Mouse (Mus musculus): ENCODE measurements around the gene Gm14435. TPM values are rescaled to one million over a fixed set of nuclear protein-coding genes. Genes with fewer than 3 reads are reported as not detected.
"Not testable (repeated sequence)": the region's sequence is repeated elsewhere in the genome, so short reads cannot be mapped to it uniquely, and the experiment has no call there.

Gene Gm14435
- 10 to 100 TPM; 17.1 to 30.4 (median 20.0) TPM for total RNA-seq (2022)

- DNase-seq = not testable (repeated sequence)
These were observed at the start of gene Gm14435 for GRCm38 (mm10) chr2:176423294-176423693. Gm14435 (plus strand) TSS chr2:176423594.

Other genes starting within 250 kb of the Gm14435 start
- gene 2210418O10Rik, start 197.0 kb upstream of the Gm14435 start, total RNA-seq (2022) = 1 to 10 TPM; 3.8 to 7.3 (median 6.2) TPM
- gene Gm11009, start 104.1 kb upstream of the Gm14435 start, total RNA-seq (2022) = under 1 TPM in 1 of 4 experiments, not detected in 3; 0.99 TPM
- 1 to 10 TPM in 2 of 4 experiments, not detected in 2; 1.0 to 1.3 TPM for gene Gm14434, start 63.2 kb downstream of the Gm14435 start, total RNA-seq (2022)
- not detected for gene Zfp967, start 97.5 kb downstream of the Gm14435 start, total RNA-seq (2022)
- gene Gm14308, start 212.8 kb downstream of the Gm14435 start, total RNA-seq (2022) = 10 to 100 TPM in 1 of 4 experiments, 1 to 10 TPM in 3; 2.9 to 10.5 (median 5.3) TPM
- gene Zfp973, start 246.9 kb downstream of the Gm14435 start, total RNA-seq (2022) = 10 to 100 TPM; 11.3 to 14.2 (median 13.1) TPM

Measured in adrenal gland, adult 8-10 months (tissue).